Mouse (Mus musculus) kidney, postnatal 25 days (tissue): ENCODE measurements at regions not wholly inside any gene's neighbourhood (a gene's known extent, or its start where the extent isn't known, plus 50 kb on each side); places are given as distances from the start of the nearest gene placed in this dataset.
A peak's percentile ranks its signal among the peaks of the same experiment; 100 is the strongest.

Source experiments
- DNase-seq, 2 experiments: peaks; one replicate each; pipeline ENCODE4 v3.0.0; 2021; ENCODE audit warnings: mixed read lengths in 2 of 2

DNA sequence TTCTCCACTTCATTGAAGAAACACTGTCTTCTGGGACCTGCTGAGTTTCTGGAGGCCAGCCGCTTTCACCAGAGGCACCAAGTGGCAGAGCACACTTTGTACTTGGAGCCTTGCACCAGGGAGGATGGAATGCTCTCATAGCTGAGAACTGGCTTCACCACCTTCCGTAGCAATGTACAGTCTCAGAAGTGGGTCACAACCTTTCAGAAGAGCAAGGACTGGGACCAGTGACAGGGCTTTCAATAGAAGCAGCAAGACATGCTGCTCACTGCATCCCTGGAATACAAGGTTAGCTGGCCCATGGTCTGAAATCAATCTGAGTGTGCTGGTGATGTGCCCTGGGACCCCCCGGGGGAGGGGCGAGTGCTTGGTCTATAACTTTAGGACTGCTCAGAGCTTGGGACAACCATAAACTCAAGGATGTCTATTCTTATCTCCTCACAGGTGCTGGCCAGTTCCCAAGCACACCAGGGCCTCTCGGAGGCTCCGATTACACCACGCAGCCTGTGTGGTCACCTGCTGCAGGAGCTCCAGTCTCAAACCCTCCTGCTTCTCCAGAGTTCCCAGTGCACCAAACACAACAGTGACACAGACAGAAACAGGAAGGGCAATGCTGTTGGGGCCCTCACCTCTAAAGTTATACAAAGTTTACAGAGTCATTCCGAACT, 114.4 kb upstream of the Tmem45b start:
- no peak for DNase-seq

DNA sequence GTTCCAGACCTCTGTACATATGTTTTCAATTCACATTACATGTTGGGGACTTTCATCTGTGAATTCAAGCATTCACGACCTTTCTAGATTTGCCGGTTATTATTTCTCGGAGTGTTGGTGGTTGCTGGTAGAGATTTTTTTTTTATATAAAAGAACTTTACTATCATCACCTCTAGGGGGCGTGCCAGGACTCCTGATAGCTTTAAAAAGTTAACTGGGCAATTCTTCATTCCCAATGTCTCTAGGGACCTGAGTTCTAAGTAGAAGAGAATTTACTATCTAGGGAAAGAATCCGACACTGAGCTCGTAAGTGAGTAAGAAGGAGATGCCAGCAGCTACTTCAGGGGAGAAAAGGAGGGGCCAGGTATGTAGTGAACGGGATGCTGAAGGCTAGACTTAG, 112.8 kb upstream of the Tmem45b start:
- peak in 1 of 2 experiments; percentile 52 for DNase-seq

DNA sequence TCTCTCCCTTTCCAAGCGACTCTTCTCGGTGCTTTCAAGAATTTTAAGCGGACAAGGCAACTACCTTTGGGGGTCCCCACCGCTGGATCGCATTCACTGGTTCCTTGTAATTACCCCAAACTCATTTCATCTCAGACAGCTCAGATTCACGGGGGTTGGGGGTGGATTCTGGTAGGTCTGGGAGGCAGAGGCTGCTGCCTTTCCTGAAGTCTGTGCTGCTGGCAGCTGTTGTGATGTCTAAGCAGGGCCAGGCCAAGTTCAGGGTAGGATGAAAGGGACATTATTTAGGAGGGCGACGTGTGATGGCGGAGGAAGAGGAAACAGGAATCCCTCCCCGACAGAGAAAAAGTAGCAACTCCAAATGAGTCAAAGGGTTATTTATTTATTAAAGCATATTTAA, 102.8 kb upstream of the Tmem45b start:
- no peak for DNase-seq

DNA sequence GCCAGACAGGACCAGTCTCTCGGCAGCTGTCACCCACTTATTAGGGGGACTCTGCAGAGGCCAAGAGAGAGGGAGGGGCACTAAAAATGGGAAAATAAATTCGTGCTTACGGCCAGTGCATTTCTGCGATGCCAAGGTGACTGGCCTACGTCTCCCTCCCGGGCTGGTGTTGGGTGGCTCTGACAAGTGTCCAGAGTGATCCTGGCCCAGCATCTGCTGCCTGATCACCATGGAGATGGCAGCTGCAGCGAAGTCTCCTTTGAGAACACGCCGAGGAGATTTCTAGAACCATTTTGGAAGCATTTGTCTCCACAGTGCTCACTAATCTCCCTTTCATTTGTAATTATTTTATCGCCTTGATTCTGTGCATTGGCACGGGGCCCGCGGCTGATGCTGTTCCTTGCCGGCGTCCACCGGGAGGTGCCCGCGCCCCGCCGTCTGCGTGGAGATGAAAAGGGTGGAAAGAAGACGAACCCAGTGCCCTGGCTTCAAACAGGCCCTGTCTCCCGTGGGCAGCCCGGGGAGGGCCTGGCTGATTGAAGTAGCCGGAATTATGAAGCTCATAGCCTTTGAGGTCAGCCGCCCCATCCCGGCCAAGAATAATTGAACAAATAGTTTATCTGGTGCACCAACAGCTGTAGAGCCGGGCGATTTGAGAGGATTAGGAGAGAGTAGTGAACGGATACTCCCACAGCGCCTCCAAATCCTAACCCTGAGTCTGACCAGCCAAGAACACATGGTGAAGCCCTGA, 102.2 kb upstream of the Tmem45b start:
- DNase-seq: no peak

DNA sequence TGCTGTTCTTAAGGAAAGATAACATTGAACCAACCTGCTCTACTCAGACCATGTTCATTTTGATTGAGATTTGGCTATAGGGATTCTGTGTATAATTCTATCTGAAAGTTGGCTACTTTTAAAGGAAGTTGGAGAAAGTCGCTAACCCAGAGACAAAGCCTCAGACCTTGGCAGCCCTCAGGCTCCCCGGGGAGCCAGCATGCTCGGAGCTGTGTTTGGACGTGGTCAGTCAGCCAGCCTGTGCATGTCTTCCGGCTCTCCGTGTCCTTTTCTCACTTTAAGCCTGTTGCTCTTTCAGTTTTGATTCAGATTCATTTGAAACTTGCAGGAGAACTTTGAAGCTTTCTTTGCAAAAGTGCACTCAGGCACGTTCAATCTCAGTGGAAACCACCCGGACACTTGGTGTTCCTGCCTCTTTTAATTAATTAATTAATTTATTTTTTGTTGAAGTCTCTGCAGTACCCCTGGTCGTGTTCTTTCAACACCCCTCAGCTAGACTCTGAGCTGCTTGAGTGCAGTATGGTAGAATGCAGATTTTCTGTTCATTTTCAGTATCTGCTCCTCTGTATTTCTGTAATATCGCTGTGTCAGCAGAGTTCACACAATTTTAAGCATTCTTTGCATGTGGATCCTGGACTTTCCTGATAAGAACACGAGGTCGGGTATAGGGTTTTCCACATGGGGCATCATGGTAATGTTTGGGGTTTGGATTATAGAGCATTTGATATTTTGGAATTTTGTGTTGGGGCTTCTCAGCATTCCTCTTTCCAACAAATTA, 100.9 kb upstream of the Tmem45b start:
- DNase-seq: peak; percentile 46 to 68

DNA sequence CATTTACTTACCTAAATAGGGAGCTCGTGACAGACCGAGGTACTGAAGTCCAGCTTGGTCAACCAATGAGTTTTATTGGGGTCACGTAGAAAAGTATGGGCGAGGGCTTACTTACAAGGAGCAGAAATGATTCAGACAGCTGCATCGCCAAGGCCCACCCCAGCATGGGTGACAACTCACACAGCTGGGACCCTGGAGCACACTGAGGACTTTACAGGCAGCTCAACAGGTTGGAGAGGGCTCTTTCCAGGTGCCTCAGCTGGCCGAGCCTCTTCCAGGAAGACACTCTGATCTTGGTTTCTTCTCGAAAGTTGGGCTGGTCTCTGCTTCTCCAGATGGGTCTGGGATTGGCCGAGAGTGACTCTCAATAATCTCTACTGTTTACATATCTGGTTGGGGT, 99.3 kb upstream of the Tmem45b start:
- no peak for DNase-seq

DNA sequence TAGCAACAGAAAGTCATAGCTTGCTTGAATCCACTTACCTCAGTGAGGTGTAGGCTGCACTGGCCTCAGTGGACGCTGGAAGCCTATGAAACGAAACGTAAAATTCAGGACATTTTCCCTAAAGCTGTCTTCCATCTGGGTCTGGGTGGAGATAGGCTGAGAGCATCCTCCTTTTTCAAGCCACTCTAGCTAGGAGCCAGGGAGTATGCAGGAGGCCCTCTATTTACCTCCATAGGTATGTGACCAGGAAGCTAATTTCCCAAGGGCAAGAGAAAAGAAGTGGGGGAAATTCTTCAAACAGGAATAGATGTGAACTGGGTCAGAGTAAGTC, 95.9 kb upstream of the Tmem45b start:
- no peak for DNase-seq

DNA sequence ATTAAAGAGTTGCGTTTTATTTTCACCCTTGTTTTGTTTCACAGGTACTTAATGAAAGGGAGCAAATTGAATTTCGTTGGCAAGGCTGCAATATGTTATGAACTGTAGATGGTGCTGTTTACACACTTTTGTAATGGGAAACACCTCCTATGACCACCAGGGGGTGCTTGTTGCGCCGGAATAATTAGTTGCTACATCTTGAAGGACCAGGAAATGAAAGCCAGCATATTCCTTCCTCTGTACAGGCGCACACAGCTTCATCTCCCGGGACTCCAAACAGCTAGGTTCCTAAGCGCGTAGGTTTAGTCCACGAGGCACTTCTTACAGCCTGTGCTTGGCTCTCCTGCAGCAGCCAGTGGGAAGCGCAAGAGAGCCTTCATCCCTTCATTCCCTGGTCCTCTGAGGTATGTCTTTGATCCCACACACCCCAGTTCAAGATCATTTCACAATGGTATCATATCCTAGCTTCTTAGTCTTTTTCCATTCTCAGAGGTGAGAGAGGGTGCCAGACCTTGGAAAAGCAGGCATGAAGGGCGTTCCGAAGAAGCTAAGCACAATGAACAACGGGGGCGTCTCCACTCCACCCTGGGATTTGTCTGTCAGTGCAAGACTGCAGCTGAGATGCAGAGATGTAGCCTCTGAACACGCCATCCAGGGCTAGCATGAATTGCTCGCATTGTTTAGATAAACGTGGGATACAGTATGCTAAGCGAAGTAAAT, 95.4 kb upstream of the Tmem45b start:
- peak; percentile 68 to 85 for DNase-seq

DNA sequence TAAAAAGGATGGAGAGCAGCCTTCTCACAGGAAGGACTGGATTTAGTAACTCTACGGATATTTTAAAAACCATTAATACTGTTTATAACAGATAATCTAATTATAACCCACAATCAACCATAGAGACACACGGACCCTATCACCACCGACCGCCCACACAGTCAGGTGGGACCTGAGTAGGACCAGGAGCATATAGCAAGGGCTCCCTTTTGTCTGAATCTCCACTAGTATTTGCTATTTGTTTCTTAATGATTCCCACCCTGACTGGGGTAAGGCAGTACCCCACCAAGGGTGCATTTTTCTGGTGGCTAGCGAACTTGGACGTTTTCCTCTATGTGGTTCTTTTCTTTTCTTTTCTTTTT, 79.4 kb upstream of the Tmem45b start:
- DNase-seq: no peak

DNA sequence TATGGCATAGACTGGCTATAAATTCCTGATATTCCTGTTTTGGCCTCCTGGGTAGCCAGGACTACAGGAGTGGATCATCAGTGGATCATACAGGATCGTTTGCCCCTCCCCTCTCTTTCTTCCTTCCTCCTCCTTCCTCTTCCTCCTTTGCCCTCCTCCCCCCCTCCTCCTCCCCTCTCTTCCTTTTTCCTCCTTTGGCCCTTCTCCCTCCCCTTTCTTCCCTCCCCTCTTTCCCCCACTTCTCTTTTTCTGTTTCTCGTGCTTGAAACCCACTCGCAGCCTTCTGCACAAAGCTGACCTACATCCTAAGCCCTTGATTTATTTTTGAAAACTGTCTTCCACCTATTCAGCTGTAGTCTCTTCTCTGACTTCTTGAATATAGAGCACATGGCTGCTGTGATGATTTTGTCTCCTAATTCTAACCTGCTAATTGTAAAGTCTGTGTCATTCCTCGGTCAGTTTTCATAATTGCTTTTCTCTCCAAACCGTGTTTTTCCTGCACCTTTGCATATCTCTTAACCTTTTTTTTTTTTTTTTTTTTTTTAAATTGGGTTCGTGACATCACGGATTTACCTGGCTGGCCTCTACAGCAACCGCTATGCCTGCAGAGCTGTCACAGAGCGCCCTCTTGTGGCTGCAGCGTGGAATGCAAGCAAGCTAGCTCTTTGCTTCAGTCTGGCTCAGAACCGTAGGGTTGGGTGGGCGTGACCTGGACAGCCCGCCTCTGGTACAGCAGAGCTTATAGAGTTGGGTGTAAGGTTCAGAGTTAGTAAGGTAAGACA, 78.8 kb upstream of the Tmem45b start:
- peak; percentile 85 to 88 for DNase-seq

DNA sequence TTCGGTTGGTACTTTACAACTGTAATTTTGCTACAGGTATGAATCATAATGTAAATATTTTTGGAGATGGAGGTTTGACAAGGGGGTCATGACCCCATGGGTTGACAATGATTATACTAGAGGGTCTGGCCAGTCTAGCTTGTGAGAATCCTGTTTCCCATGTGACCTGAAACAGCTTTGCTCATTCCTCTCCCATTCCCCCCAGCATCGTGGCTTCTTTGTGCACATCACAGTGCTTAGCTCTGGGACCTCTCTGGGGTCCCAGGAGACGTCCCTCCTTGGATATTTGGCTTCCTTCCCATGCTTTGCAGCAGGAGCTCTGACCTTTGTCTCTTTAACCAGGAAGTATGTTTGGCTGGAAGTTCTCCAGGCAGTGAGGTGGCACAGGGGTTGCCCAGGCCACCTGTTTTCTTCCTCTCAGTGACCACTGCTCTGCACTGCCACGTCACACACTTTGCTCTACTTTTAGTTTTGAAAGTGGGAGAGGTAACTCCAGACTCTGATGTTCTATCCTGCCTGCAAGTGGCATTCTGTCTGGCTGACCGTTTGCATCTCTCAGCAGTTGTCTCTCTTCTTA, 77.4 kb upstream of the Tmem45b start:
- DNase-seq: peak in 1 of 2 experiments; percentile 50

DNA sequence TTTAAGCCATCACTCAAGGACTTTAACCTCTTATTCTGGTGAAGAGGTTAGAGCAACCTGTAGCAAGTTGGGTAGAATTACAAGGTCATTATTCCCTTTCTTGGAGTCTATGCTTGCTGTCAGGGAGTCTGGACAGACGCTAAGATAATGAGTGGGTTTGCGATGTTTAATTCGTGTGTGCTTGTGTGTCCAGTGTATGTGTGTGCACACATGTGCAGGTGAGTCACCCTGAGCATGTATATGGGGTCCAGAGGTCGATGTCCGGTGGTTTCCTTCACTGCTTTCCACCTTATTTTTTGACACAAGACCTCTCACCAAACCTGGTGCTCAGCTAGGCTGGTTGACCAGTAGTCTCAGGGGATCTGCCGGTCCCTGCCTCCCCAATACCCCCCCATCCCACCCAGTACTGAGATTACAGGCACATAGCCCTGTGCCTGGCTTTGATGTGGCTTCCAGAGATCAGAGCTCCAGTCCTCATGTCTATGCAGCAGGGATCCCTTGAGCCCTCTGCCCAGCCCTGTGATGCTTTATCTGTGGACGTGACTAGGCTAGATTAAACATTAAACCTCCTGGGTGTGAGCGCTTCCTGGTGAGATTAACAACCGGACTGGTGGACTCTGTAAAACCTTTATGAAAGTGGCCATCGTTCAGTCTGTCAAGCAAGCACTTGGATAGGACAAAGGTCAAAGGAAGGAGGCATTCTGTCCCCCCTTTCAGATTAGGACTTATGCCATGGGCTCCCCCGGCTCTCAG, 74.4 kb upstream of the Tmem45b start:
- DNase-seq: peak; percentile 29 to 63

DNA sequence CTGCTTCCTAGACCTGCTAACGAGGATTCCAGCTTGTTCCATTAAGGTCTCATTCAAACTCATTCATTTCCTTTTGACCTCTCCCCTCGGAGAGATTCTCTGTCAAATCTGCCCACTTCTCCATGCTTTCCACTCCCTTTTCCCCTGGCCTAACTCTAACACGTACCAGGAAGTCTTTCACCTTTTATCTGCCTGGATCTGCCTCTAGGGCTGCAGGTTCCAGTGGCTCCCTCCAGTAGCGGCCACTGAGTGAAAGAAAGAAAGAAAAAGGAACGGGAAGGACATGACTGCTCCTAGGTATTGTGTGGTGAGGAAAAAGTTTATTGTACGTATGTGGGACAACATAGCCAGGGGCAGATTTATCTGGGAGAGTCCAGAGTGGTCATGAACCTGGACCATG, 64.8 kb upstream of the Tmem45b start:
- DNase-seq: no peak

DNA sequence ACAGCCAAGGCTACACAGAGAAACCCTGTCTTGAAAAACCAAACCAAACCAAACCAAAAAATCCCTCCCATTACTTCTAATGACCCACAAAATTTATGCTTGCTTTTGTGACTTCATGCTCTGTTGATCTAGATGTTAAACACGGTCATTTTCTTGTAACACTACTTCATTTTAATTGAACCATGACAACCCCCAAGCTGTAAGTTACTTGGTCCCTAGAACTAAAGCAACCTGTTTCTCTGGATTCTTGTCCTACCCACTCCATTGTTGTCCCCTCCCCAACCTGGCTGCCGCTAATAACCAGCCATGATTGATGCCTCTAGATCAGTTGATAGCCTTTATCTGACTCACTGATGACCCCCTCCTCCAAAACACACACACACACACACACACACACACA, 63.0 kb upstream of the Tmem45b start:
- no peak for DNase-seq
